Mouse (Mus musculus) ES-Bruce4 (cell line): ENCODE measurements around the gene Bola1.
"Not testable (repeated sequence)": the region's sequence is repeated elsewhere in the genome, so short reads cannot be mapped to it uniquely, and the experiment has no call there.

Experiments
- CTCF ChIP-seq: IDR thresholded peaks from one replicate; pipeline ENCODE4 v1.8.1; 2011; ENCODE audit warnings: low read depth, low read length
- EP300 ChIP-seq: IDR thresholded peaks from 2 replicates; pipeline ENCODE4 v1.6.1; 2011; ENCODE audit warnings: low read depth, low read length; ENCODE audit not compliant: insufficient read depth

DNA sequence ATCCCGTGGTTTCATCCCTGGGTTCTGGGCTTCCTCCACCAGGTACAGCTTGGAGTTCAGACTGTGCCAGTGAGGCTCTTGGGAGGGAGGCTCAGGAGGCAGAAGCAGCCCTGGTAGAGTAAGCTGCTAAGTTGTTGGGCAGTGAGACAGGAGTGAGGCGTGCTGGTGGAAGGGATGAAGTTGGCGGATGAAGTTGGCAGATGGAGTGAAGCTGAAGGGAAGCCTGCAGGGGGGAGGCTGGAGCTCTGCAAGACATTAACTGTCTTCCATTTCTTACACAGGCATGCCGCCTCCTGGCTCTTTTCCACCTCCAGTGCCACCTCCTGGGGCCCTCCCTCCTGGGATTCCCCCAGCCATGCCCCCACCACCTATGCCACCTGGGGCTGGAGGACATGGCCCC, 45.5 kb downstream of the Bola1 start:
- not testable (repeated sequence) for TF ChIP-seq EP300, CTCF
